Mouse (Mus musculus) heart, adult 2 months (tissue): ENCODE measurements around the gene C1qtnf9.

Experiments
- EP300 ChIP-seq: fragments of 200-500 bp; IDR thresholded peaks from 2 replicates; pipeline ENCODE4 v1.6.1; 2011; ENCODE audit warnings: low read depth, low read length, control low read depth; ENCODE audit not compliant: insufficient read depth
- POLR2A ChIP-seq: fragments of 200-500 bp; IDR thresholded peaks from 2 replicates; pipeline ENCODE4 v1.6.1; 2011; ENCODE audit warnings: mild to moderate bottlenecking, low read depth, low read length, control low read depth; ENCODE audit not compliant: insufficient read depth

DNA sequence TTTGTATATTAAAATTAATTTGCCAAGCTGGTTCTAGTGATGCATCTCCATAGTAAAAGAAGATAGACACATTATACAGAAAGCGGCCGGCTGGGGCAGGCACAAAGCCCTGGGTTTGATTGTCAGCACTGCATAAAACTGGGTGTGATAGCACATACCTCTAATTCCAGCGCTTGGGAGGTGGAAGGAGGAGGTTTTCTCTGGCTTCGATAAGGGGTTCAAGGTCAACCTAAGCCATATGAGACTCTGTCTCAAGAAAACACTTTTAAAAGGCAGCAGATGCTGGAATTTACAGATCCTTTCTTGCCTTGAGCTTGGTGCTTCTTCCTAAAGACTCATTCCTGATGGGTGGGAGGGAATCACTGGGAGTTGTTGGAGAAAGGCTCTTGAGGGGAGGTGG is 3.4 kb upstream of the C1qtnf9 start:
- no peak for TF ChIP-seq EP300
- TF ChIP-seq POLR2A, result no peak
